Mouse (Mus musculus): ENCODE data around the gene Tbl1xr1.

Tbl1xr1 gene

GRCm38 (mm10) chr3:22090431-22091265 is 14.2 kb downstream of the Tbl1xr1 start:
- no peak for DNase-seq (ENCODE audit: low read depth)

DNA sequence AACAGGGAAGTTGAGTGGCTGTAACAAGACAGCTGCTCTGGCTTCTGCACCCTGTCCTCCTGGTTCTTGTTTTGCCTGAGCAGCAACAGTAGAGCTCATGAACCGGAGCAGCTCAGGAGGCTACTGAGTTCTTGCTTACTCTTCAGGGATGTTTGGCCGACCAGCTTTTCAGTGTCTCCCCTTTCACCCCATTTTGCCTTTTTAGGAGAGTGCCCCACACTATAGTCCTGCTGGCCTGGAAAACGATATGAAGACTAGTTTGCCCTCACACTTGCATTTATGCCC is 14.8 kb downstream of the Tbl1xr1 start:
- DNase-seq (ENCODE audit: low read depth), result no peak

GRCm38 (mm10) chr3:22091681-22092080 is 15.2 kb downstream of the Tbl1xr1 start:
- no peak for DNase-seq (ENCODE audit: low read depth)

DNA sequence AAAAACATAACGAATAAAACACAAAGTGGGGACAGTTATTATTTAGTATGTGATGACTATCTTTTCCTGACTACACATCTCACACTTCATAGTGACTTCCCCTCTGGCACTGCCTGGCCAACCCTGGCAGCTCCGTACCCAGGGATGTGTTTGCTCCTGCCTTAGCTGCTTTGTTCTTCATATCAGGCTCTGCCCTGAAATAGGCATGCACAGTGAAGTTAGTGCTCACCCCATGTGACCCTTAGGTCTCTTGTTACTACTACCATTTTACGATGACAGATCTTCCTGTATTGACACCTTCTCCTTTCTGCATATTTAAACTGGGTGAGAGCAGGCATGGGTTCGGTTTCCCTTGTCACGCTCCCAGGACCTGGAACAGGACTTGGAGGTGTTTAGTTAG is 16.3 kb downstream of the Tbl1xr1 start:
- DNase-seq (ENCODE audit: low read depth), result no peak

DNA sequence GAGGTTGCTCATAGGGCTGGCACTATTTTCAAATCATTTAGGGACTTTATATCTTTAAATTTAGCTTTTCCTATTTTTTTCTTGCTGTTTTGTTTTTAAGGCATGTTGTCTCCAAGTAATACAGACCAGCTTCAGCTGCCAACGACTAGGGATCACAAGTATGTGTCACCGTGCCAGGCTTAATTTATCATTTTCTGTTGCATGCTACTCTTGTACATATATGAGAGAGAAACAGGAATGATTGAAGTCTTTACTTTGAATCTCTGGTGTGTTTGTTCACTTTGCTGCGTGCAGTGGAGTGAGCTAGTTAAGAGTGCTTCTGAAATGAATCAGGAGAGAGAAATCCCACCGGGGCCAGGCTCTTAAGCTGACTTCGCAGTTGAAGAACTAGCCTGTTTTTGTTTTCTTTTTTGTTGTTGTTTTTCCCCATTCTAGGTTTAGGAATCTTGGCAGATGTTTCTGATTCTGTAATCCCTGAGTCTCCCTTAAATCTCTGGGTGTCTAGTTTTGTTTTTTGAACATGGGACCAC is 27.6 kb downstream of the Tbl1xr1 start:
- DNase-seq (ENCODE audit: low read depth), result no peak

GRCm38 (mm10) chr3:22105471-22105870 is 29.0 kb downstream of the Tbl1xr1 start:
- no peak for DNase-seq (ENCODE audit: low read depth)

GRCm38 (mm10) chr3:22108013-22108412 is 31.6 kb downstream of the Tbl1xr1 start:
- DNase-seq (ENCODE audit: low read depth), result no peak

DNA sequence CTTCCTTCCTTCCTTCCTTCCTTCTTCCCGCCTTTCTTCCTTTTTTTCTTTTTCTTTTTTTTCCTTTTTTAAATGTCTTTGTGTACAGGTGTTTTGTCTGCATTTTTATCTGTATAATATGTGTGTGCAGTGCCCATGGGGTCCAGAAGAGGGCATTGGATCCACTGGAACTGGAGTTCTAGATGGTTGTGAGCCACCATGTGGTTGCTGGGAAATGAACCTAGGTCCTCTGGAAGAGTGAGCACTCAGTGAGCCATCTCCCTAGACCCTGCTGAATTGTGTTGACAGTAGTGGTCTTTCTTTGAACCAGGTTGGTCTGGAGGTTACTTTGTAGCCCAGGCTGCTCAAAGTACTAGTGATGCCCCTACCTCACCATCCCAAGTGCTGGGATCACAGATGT is 33.2 kb downstream of the Tbl1xr1 start:
- DNase-seq (ENCODE audit: low read depth), result peak; percentile 27

DNA sequence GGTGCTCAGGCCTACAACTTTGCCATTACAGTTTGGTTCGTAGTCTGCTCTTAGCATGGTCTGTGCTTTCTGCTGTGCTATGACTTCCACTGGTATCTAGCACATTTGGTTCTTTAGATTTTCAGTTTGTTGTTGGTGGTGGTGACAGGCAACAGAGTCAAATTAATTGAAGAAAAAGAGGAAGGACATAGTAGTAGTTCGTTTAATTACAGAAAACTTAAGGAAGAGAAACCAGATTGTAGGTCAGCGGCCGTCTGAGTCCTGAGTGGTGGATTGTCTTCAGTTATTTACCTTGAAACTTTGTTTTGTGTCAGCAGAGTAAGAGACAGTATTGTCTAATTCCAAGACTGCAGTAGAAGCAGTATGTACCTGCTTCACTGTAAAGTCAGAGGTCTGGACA is 37.3 kb downstream of the Tbl1xr1 start:
- no peak for DNase-seq (ENCODE audit: low read depth)

GRCm38 (mm10) chr3:22115221-22115620 is 38.8 kb downstream of the Tbl1xr1 start:
- DNase-seq (ENCODE audit: low read depth), result peak; percentile 36

DNA sequence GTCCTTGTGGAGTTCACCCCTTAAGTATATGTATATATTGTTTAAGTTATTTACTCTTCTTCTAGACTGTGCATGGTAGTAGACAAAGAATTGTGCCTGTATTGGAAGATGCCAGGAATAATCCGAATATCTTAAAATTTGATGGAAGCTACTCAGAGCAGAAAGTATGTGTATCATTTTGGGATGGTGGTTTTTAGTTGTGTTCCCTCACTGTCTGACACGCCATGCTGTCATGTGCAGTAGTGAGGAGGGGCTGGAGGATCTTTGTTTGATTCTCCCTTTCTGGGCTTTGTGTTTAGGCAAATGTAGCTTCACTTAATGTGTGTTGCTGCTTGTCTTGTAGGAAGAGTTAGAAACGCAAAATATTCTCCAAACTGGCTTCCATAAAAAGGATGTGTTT is 39.2 kb downstream of the Tbl1xr1 start:
- no peak for DNase-seq (ENCODE audit: low read depth)

- DNase-seq (ENCODE audit: low read depth), result peak; percentile 53
These were observed 39.7 kb downstream of the Tbl1xr1 start for GRCm38 (mm10) chr3:22116188-22116587.

DNA sequence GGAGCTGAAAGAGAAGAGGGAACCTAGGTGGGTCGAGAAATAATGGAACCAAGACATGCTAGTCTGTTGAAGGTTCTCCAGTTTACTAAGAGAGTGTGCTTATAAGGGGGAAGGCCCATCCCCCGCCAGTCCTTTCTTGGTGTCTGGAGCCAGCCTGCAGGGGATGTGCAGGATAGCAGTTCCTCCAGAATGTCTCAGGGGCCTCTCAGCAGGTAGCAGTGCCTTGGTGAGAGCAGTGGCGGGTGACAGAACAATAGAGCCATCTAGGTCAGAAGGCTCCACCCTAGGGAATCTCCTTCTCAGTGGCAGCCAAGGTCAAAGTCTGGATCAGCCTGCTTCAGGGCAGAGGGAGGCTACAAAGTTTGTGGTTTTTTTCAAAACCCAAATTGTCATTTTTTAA is 45.3 kb downstream of the Tbl1xr1 start:
- DNase-seq (ENCODE audit: low read depth), result no peak

DNA sequence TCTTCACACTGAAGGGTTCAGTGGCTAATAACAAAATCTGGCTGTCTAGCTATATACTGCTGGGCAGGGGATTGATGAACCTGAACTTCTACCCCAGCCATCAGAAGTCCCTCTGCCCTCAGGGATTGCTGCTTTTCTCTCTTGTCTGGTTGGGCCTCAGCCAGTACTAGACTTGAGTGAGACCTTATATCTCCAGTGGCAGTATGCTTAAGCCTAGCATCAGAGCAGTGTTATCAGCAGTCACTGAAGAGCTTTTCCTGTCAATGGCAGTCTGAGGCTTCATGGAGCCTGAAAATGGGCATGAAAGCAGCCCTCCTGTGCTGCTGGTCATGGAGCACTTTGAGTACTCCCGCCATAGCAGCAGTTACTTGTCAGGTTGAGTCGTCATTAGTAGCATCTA is 46.7 kb downstream of the Tbl1xr1 start:
- no peak for DNase-seq (ENCODE audit: low read depth)

- DNase-seq (ENCODE audit: low read depth), result no peak
These were observed 49.9 kb downstream of the Tbl1xr1 start for GRCm38 (mm10) chr3:22126251-22126826.

DNA sequence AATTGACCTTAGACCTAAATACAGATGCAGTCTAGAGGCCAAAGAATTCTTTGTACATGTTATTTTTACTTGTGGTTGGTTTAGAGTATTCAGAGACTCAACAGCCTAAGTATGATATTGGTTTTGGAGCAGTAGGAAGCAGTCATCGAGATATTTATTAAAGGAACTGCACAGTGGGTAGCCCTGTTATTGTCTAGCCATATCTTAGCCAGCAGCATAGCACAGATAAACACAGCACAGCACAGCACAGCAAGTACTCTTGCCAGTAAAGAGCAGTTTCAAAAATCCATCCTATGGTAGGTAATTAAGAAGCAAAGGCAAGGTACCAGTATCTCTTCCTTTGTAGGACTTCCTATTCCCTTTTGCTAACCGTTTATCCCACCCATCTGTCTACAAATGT is 54.8 kb downstream of the Tbl1xr1 start:
- no peak for DNase-seq (ENCODE audit: low read depth)

GRCm38 (mm10) chr3:22133626-22134025 is 57.2 kb downstream of the Tbl1xr1 start:
- no peak for DNase-seq (ENCODE audit: low read depth)

DNA sequence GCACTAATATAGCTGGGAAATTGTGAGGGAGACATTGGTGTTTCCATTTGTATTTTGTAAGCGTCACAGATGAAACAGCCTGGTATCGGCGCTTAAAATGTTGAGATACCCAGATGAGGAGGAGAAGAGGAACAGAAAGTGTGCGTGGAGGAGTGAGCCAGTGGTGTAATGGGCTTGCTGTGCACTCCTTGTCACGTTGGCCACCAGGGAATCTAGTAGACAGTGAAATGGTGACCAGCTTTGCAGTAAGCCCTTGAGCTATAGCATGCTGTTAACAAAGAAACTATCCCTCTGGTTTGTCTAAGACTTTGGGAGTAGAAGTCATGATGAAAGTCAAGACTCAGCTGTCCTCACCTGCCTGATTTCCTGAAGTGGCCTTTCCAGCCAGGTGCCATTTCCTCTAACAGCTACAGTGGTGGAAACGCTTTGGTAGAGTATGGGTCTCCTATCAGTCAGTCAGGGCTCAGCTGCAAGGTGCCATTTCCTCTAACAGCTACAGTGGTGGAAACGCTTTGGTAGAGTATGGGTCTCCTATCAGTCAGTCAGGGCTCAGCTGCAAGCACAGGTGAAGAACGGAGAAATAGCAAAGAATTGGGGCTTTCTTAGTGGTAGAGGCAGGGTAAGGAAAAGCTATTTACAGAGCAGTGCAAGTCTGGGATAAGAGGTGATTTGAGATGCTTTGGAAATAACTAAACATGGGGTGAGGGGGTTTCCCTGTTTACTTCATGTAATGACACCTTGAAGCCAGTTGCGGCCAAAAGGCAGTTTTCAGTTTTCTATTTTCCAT is 61.5 kb downstream of the Tbl1xr1 start:
- peak; percentile 53 for DNase-seq (ENCODE audit: low read depth)

- no peak for DNase-seq (ENCODE audit: low read depth)
These were observed 62.2 kb downstream of the Tbl1xr1 start for GRCm38 (mm10) chr3:22138580-22139099.

GRCm38 (mm10) chr3:22140111-22140658 is 63.7 kb downstream of the Tbl1xr1 start:
- no peak for DNase-seq (ENCODE audit: low read depth)

GRCm38 (mm10) chr3:22141984-22142719 is 65.7 kb downstream of the Tbl1xr1 start:
- DNase-seq (ENCODE audit: low read depth), result no peak

Data from induced T-regulatory cell, adult 2 months (primary cell).